Mouse (Mus musculus): ENCODE measurements around the gene Olfr424. TPM values are rescaled to one million over a fixed set of nuclear protein-coding genes. Genes with fewer than 3 reads are reported as not detected.

Olfr424 gene
- not detected in 2 replicates for polyA plus RNA-seq (2012; rRNA removed)

DNA sequence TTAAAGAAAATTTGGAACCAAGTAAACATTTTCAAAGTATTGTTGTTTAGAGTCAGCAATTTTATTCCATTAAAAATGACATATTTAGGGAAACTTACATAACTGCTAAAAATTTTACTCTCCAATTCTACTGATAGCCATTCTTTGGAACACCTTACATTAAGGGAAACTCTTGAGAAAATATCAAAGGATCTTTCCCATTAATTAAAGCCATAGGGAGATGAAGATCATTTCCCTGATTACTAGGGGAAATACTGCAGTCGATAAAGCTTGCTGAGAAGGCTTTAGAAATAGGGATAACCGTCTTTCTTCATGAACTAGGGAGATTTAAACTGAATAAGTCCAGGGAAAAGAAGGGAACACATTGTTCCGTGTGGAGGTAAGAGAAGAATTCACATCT is at the start of gene Olfr424:
TSS of gene Olfr424 (plus strand) at position 301 of the 400 bp plus-strand sequence.
- no peak for DNase-seq (ENCODE audit: low read depth)

DNA sequence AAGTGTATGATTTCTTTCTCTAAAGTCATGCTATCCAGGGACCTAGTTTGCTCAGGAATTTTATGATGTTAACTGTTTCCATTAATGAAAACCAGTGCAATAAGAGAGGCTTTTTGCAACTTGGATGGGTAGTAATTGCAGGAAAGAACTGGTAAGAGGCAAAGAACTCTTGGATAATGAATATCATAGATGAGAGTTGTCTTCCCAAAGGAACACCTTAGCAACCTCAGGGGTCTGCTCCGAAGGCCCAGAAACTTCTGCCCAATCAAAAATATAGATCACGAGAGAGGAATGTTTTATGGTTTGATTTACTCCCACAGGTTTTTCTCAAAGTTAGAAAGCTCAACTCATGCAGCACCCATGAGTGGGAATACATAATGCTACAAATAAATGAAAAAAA is 47.3 kb upstream of the Olfr424 start, which contains the start of gene Olfr429:
TSS of gene Olfr429 (plus strand) at position 301 of the 400 bp plus-strand sequence.
- DNase-seq (ENCODE audit: low read depth) = no peak

DNA sequence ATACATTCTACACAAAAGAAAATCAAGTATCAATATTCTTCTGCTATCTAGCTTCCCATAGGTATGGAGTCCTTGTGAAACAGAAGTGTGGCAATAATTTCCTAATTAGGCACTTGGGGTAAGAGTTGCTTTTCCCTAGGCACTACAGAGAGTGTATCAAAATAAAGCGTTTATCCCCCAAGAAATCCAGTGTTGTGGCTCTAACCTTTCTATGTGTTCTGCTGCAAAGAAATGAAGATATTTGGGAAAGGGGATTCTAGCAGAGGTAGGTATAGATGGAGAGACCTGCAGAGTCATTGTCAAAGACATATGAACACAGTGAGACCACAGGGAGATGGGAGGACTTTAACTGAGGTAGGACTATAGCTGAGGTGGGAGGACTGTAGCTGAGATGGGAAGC is 34.7 kb upstream of the Olfr424 start, which contains the start of gene Olfr427:
TSS of gene Olfr427 (plus strand) at position 301 of the 400 bp plus-strand sequence.
- no peak for DNase-seq (ENCODE audit: low read depth)

DNA sequence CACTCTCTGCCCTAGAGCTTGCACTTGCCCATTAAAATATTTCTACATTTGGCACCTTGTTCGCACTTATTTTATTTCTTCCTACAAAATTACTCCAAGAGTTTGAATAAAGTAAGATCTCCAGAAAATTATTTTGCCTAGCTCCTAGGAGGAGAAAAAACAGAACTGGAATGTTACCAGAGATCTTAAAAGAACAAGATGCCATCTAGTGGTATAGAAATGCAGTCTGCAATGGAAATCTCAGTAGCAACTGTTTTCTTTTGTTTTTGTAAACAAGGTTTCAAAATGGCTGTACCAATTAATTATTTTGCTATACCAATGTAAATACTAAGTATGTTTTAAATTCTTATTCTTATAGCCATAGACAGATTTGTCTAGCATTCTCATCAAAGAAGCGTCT is 27.6 kb upstream of the Olfr424 start:
- DNase-seq (ENCODE audit: low read depth) = no peak

DNA sequence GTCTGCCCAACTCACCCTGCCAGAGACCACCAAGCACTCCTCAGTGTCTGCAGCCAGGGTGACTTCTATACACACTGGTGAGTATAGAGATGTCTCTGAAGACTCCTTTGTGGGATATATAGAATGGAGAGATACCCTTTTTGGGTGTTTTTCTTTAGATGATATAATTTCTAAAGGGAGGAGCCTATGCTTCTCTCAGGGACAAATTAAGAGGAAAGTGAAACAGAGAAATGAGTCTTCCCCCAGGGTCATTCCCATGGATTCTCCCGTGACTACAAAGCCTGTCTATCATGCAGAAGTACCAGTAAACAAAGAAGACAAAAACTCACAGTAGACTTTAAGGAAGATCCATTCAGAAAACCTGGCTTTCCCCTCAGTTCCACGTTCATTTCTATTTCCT is 10.3 kb upstream of the Olfr424 start, which contains the start of gene Olfr231:
TSS of gene Olfr231 (minus strand) at position 101 of the 400 bp plus-strand sequence.
- no peak for DNase-seq (ENCODE audit: low read depth)

DNA sequence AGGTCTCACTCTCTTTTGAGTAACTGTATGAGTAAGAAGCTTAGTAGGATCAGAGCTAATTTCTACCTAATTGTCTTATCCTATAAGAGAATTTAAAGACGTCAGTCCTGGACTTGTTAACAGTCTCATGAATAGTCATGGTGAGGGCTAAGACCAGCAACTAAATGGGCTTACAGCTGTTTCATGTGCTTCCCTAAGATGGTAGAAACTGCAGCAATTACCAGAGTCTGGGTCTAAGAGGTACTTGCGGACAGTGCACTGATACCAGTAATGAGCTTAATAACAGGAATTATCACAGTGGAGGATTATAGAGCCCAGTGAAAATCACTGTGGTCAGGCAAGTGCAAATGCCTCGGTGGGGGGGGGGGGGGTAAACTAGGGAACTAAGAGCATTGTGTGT is 682 bp downstream of the Olfr424 start:
- no peak for DNase-seq (ENCODE audit: low read depth)

DNA sequence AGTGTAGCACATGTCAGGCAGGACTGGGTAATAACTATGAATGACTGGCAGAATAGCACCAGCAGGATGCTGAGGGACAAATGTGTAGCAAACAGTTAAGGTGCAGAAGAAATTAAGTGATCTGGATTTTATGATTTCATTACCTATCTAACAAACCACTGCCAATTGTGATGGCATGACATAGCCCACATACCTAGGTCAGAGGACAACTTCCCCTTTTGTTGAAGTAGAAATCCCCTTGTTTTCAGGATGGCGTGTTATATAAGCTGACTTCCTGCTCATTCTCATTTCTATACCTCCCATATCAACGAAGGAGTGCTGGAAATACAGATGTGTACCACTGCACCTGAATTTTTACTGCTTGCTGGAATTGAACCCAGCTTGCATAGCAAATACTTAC is 10.1 kb downstream of the Olfr424 start:
- no peak for DNase-seq (ENCODE audit: low read depth)

DNA sequence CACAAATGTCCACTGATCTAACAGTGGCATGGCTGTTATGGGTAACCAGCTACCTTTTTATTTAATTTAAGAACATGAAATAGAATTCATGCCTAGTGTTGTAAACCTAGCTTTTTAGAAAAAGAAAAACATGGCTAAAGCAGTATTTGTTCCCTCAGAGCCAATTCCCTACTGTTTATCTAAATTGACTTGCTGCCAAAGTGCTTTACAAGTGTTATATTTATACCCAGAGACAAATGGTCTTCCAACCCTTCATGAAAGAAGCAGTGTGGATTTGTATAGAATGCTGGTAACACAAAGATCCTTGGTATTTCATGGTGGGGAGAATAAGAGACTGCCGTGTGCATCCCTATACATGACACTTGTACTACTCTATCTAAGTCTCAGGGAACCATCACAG is 15.4 kb downstream of the Olfr424 start:
- DNase-seq (ENCODE audit: low read depth) = no peak

DNA sequence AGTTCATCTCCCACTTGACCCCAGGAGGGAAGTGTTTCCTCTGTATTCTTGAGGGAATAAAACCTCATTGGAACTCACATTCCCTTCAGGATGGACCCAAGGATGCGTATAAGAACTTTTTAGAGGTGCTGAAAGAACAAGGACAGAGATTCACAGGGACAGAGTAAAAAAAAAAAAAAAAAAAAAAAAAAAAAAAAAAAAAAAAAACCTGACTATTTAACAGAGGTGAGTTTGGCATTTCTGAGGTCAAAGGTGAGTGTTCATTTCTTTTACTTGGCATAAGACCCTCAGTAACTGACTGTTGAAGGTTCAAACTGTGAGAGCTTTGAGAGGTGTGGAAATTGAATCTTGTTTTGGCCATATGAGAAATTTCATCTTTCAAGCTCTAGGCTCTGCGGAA is 18.0 kb downstream of the Olfr424 start:
- no peak for DNase-seq (ENCODE audit: low read depth)

DNA sequence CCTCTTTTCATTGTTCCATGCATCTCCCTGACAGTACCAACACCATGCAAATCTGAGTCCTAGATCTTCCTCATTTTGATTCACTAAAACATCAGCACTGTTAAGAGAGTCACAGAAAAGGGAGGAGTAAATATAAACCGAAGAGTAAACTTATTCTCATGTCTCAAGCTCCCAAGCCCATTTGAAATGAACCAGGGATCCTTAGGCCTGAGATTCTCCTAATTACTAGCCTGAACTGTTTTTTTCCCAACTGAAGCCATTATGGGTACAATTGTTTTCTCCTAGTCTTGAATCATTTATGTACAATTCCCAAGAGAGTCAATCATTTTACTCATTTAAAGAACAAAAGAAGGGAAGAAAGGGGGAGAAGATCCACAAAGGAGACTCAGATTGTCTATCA is 24.0 kb downstream of the Olfr424 start, which contains the start of gene Olfr420:
TSS of gene Olfr420 (plus strand) at position 301 of the 400 bp plus-strand sequence.
- DNase-seq (ENCODE audit: low read depth) = no peak

DNA sequence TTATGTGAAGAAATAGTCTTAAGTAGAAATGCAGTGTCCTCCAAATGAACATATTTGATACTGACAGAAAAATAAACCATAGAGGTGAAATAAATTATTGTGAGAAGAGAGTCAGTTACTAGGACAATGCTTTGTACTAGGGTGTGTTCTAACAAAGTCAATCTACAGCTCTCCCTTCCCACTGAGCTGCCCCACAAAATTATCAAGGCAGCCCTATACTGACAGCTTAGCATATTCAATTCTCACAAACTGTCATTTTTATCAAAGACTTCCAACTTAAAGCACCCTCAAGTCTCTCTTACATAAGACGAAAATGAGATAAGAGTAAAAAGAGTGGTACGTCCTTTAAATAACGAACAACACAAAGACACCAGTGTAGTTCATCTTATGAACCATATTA is 26.3 kb downstream of the Olfr424 start:
- DNase-seq (ENCODE audit: low read depth) = no peak

DNA sequence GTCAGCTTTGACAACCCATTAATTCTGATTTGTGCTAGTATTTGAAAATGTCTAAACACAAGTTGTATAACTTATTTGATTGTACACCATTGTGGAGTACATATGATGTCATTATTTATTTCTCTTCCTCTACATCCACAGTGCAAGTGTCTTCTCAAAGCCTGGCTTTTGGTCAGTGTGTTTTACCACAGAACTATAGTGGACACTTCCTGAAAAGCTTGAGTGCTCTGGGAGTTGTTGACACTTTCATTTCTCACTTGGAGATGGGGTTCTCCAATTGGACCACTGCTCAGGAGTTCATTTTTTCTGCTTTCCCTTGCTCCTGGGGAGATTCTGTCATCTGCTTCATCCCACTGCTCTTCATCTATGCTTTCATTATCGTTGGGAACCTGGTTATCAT is 27.2 kb downstream of the Olfr424 start:
- no peak for DNase-seq (ENCODE audit: low read depth)

DNA sequence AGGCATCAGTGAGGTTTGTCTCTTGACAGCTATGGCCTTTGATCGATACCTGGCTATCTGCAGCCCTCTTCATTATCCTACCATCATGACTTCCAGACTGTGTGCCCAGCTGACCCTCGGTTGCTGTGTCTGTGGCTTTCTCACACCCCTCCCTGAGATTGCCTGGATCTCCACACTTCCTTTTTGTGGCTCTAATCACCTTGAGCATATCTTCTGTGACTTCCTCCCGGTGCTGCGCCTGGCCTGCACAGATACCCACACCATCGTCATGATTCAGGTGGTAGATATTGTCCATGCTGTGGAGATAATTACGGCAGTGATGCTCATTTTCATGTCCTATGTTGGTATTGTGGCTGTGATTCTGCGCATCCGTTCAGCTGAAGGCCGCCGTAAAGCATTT is 27.8 kb downstream of the Olfr424 start:
- no peak for DNase-seq (ENCODE audit: low read depth)

DNA sequence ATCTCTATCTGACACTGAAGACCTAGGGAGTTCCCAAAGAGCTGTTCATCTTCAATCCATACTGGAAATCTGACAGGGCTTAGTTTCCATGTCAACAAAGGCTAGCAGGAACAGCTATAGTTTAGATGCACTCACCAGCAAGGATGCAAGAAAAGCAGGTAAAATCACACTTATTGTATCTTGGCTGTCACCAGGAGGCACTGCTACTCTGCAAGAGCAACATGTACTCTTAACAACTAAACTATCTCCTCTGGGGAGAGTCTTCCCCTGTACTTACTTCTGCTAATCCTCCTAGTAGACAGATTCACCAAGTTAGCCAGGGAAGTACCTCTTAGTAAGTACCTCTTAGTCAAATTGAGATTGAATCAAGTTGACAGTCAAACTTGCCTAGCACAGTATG is 37.7 kb downstream of the Olfr424 start:
- no peak for DNase-seq (ENCODE audit: low read depth)

DNA sequence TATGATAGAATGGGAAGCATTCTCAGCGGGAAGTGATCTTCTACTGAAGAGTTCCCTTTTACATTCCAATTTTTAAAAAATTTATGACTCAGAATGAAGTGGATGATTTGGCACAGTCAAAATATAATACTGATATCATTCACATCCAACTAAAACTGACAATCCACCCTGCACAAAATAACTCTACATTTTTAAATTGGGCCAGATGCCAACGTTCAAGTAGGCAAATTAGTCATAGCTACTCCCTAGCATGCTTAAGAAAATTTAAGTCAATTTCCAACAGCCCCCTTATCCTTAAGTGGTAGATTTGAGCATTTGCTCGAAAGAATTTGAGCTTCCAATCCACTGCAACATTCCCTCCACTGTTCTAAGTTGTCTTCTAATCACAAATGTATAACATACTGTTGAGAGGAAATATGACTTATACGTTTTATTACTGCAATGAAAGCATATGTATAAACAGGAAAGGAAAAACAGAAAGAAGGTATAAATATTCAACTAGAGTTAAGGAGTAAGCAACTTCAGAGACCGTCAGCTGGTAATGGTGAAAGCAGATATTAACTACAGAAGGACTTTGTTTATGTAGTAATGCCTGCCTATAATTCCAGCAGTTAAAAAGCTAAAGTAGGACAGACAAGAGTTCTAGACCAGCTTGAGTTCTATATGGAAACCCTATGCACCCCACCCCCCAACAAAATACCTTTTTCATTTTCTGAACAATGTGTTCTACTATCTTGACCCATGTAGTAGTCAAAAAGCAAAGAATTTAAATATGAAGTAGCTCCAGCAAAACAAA is 39.6 kb downstream of the Olfr424 start:
- DNase-seq (ENCODE audit: low read depth) = no peak

DNA sequence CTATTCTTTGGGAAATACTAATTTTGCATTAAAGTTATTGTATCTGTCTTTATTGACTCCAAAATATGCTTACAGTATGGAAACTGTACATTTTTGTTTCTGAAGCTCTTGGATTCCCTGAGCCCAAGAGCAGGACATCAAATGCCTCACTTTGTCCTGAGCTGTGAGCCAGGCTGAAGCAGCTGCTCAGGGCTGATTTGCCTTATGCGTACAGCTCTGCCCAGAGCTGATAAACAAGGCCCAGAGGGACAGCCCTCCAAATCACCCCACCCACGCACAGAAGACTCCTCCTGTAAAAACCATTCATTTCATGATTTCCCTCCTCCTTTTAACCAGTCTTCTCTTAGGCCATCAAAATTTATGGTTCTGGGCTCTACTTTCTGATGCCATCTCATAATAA is 40.2 kb downstream of the Olfr424 start:
- no peak for DNase-seq (ENCODE audit: low read depth)

DNA sequence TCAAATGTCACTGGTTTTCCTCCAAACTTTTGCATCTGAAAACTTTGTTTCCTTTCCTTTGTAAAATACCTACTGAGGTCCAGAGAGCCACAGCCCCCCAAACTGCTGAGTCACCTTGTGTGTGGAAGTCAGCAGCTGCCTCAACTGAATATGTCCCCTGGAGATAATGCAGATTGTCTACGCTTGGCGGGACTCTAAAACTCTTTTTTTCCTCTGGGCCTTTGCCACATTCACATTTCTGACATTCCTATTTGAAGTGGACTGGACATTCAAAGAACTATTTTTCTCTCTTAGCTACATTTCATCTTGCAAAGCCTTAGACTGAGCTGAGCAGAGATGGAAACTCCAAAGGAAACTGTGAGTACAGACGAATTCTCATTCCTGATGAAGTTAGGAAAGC is 41.3 kb downstream of the Olfr424 start, which contains the start of gene Spta1:
TSS of gene Spta1 (plus strand) at position 172 of the 400 bp plus-strand sequence.
- no peak for DNase-seq (ENCODE audit: low read depth)

Other genes starting within 250 kb of the Olfr424 start
- gene Ifi211, start 218.5 kb upstream of the Olfr424 start, polyA plus RNA-seq (2012; rRNA removed) = 0.84 and 1.5 TPM in 2 replicates
- 2.8 and 2.9 TPM in 2 replicates for gene Mndal, start 189.0 kb upstream of the Olfr424 start, polyA plus RNA-seq (2012; rRNA removed)
- 5.5 and 7.7 TPM in 2 replicates for gene Ifi203, start 188.8 kb upstream of the Olfr424 start, polyA plus RNA-seq (2012; rRNA removed)
- gene Ifi202b, start 148.8 kb upstream of the Olfr424 start, polyA plus RNA-seq (2012; rRNA removed) = 0.34 TPM in 1 of 2 replicates, not detected in the other
- gene Ifi205, start 99.7 kb upstream of the Olfr424 start, polyA plus RNA-seq (2012; rRNA removed) = 2.8 and 2.9 TPM in 2 replicates
- gene Olfr433, start 90.8 kb upstream of the Olfr424 start, polyA plus RNA-seq (2012; rRNA removed) = 0.08 and 0.27 TPM in 2 replicates
- gene Olfr432, start 82.3 kb upstream of the Olfr424 start, polyA plus RNA-seq (2012; rRNA removed) = 0.20 TPM in 1 of 2 replicates, not detected in the other
- not detected in 2 replicates for gene Olfr430, start 64.9 kb upstream of the Olfr424 start, polyA plus RNA-seq (2012; rRNA removed)
- not detected in 2 replicates for gene Olfr429, start 47.2 kb upstream of the Olfr424 start, polyA plus RNA-seq (2012; rRNA removed)
- gene Olfr427, start 34.6 kb upstream of the Olfr424 start, polyA plus RNA-seq (2012; rRNA removed) = not detected in 2 replicates
- not detected in 2 replicates for gene Olfr231, start 10.4 kb upstream of the Olfr424 start, polyA plus RNA-seq (2012; rRNA removed)
- not detected in 2 replicates for gene Olfr420, start 24.1 kb downstream of the Olfr424 start, polyA plus RNA-seq (2012; rRNA removed)
- gene Spta1, start 41.3 kb downstream of the Olfr424 start, polyA plus RNA-seq (2012; rRNA removed) = 0.01 and 0.06 TPM in 2 replicates
- gene Olfr419, start 120.5 kb downstream of the Olfr424 start, polyA plus RNA-seq (2012; rRNA removed) = not detected in 2 replicates
- gene Mptx1, start 199.0 kb downstream of the Olfr424 start, polyA plus RNA-seq (2012; rRNA removed) = not detected in 2 replicates
- gene Olfr417, start 233.6 kb downstream of the Olfr424 start, polyA plus RNA-seq (2012; rRNA removed) = not detected in 2 replicates

Measured in gonadal fat pad, adult 2 months (tissue).